Comparison of ENCODE assay signal across 26 mouse cellular contexts in genomic region chr19:55964421-55964820, GRCm38 (mm10).
"Had no signal": no experiment of that assay in that cellular context is flagged by ENCODE, and none has a peak within 500 bp of the region (broad histone marks: within the 10 kb centered on the region; RNA-seq: fewer than 3 reads in every experiment).

No protein-coding gene starts in this region.

- H3K9ac ChIP-seq: heart, embryonic 13.5 days; heart, embryonic 15.5 days; hindbrain, embryonic 12.5 days; hindbrain, embryonic 14.5 days; limb, embryonic 12.5 days; liver, embryonic 13.5 days; liver, embryonic 15.5 days had no signal

- H3K27ac ChIP-seq: gastrocnemius, adult 2 months; heart, embryonic 13.5 days; heart, embryonic 15.5 days; hindbrain, embryonic 10.5 days; hindbrain, embryonic 12.5 days; hindbrain, embryonic 14.5 days; layer of hippocampus, adult 2 months; left cerebral cortex, adult 2 months; limb, embryonic 10.5 days; limb, embryonic 12.5 days; liver, embryonic 13.5 days; liver, embryonic 15.5 days had no signal

- H3K27me3 ChIP-seq: heart, embryonic 13.5 days; heart, embryonic 15.5 days; limb, embryonic 12.5 days had no signal

- H3K4me2 ChIP-seq: heart, embryonic 11.5 days; heart, embryonic 13.5 days; heart, embryonic 15.5 days; hindbrain, embryonic 12.5 days; hindbrain, embryonic 14.5 days; limb, embryonic 12.5 days; liver, embryonic 13.5 days; liver, embryonic 15.5 days had no signal

- H3K4me3 ChIP-seq: gastrocnemius, adult 2 months; heart, embryonic 13.5 days; heart, embryonic 15.5 days; hindbrain, embryonic 10.5 days; hindbrain, embryonic 12.5 days; layer of hippocampus, adult 2 months; left cerebral cortex, adult 2 months; limb, embryonic 10.5 days; limb, embryonic 12.5 days; liver, embryonic 13.5 days; liver, embryonic 15.5 days had no signal

- DNase-seq: gastrocnemius, adult 2 months; gastrocnemius, postnatal 10 days; gastrocnemius, postnatal 25 days; heart, postnatal 14 days; heart, postnatal 4 days; kidney, adult 18-20 months; kidney, adult 8-10 months; kidney, postnatal 10 days; kidney, postnatal 25 days; kidney, postnatal 4 days; liver; liver, embryonic 13.5 days had no signal

- ATAC-seq: hindbrain, embryonic 16.5 days; inflammation-experienced regulatory T-cells, adult 6 months; intestine, embryonic 16.5 days had no signal

- H3K36me3 ChIP-seq: heart, embryonic 13.5 days; heart, embryonic 15.5 days; hindbrain, embryonic 10.5 days; hindbrain, embryonic 12.5 days; limb, embryonic 10.5 days; limb, embryonic 12.5 days; liver, embryonic 13.5 days; liver, embryonic 15.5 days had no signal

- H3K9me3 ChIP-seq: liver, embryonic 13.5 days; liver, embryonic 15.5 days had no signal

- H3K4me1 ChIP-seq: heart, embryonic 15.5 days; hindbrain, embryonic 10.5 days; hindbrain, embryonic 12.5 days; limb, embryonic 10.5 days; liver, embryonic 13.5 days; liver, embryonic 15.5 days had no signal
